Mouse (Mus musculus): ENCODE measurements around the gene Sds.

Gene Sds

DNA sequence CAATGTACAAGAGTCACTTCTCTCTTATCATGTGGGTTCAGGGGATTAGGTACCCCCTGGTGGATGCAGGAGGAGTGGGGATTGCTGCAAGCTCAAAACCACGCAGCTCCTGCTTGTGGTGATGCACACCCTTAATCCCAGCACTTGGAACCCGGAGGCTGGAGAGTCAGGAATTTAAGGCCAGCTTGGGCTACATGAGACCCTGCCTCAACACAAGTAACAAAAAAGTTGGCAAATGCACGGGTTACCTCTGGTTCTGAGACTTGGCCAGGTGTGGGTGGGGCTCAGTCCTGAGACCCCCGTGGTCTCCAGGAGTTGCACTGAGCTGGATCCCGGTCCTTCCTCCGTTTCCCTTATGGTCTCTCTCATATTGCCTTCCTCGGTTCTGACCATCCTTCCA, 39.1 kb downstream of the Sds start:
- no peak for DNase-seq (ENCODE audit: low spot score)

GRCm38 (mm10) chr5:120516221-120516984, 40.1 kb downstream of the Sds start:
- no peak for DNase-seq (ENCODE audit: low spot score)

DNA sequence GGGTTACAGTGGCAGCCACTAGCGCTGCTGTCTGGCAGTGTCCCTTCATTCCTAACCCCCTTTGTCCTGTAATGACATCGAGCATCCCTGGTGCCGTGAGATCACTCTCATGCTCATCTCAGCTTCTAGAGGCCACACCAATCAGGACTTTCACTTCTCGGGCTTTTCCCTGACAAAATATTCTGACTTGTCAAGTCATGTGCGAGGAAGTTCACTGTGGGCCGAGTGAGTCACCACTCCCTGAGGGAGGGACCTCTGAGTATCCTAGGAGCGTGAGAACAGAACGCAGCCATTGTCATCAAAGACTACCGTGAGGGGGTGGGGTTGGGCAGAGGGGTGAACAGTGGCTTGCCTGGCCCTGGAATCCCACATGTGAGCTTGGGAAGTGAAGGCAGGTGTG, 41.2 kb downstream of the Sds start:
- no peak for DNase-seq (ENCODE audit: low spot score)

- no peak for DNase-seq (ENCODE audit: low spot score)
Measured at GRCm38 (mm10) chr5:120522649-120523048, 46.3 kb downstream of the Sds start.

- DNase-seq (ENCODE audit: low spot score): no peak
Measured at GRCm38 (mm10) chr5:120524736-120525135, 48.4 kb downstream of the Sds start.

DNA sequence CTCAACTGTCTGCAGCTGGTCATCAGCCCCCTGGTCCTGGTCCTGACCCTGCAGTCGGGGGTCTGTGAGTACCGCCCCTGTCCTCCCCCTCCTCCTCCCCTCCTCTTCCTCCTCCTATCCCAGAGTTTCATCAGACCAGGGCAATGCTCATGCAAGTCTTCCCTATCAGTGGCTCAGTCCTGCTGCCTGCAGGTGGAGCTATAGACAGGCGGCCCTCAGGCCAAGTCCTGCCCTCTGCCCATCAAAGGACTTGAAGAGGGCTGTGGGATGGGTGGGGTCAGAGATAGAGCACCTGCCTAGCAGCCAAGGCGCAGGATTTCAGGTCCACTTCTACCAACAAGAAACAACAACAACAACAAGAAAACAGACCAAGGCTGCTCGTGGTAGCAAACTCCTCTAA, 49.4 kb downstream of the Sds start:
- DNase-seq (ENCODE audit: low spot score): no peak

GRCm38 (mm10) chr5:120526311-120526710, 50.0 kb downstream of the Sds start:
- no peak for DNase-seq (ENCODE audit: low spot score)

- DNase-seq (ENCODE audit: low spot score): no peak
Measured at GRCm38 (mm10) chr5:120527296-120527964, 51.1 kb downstream of the Sds start.

DNA sequence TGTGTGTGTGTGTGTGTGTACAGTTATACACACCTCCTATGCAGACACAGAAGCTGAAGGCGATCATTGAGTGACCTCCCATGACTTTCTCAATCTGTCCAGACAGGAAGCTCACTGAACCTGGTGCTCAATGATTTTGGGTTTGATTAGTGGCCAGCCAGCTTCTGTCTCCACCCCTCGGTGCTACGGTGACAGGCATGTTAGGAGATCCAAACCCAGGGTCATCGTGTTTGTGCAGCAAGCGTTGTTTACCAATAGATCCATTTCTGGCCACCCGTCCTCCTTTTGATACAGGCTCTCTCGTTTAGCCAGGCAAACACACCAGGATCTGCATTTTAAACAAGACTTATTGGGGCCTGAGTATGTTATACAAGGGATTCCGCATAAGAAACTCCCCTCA, 55.3 kb downstream of the Sds start:
- DNase-seq (ENCODE audit: low spot score): no peak
